Mouse (Mus musculus): ENCODE measurements around the gene Rapgef4.

DNA sequence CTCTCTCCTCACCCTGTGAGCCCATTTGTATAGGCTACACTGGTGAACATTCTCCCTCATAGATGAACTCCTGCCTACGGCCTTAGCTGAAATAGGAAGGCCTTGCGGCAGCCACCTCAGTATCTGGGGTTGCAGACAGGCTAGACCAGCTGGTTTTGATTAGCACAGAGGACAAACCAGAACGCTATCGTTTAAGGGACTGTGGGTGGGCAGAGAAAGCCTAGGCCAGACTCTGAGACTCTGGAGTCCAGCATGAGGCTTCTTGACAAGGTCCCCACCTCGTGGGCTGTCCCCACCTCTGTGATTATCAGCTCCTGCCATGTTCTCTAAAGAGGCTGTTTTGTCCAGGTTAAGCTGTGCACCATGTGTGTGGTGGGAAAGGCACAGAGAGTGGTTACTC, 142.8 kb downstream of the Rapgef4 start:
- TF ChIP-seq POLR2A (IDR thresholded peaks at IDR 0.05; ENCODE audit: borderline replicate concordance, extremely low read depth, low read depth, low read length) (no peak), CTCF (IDR thresholded peaks at IDR 0.05; ENCODE audit: insufficient read depth, low read length) (no peak)
